Mouse (Mus musculus) lung, postnatal 25 days (tissue): ENCODE results near the gene Fam72a.
A peak's percentile ranks its signal among the peaks of the same experiment; 100 is the strongest.

ENCODE experiments used
- DNase-seq: peaks from one replicate; pipeline ENCODE4 v3.0.0; 2022; ENCODE audit warnings: low spot score

Gene Fam72a

DNA sequence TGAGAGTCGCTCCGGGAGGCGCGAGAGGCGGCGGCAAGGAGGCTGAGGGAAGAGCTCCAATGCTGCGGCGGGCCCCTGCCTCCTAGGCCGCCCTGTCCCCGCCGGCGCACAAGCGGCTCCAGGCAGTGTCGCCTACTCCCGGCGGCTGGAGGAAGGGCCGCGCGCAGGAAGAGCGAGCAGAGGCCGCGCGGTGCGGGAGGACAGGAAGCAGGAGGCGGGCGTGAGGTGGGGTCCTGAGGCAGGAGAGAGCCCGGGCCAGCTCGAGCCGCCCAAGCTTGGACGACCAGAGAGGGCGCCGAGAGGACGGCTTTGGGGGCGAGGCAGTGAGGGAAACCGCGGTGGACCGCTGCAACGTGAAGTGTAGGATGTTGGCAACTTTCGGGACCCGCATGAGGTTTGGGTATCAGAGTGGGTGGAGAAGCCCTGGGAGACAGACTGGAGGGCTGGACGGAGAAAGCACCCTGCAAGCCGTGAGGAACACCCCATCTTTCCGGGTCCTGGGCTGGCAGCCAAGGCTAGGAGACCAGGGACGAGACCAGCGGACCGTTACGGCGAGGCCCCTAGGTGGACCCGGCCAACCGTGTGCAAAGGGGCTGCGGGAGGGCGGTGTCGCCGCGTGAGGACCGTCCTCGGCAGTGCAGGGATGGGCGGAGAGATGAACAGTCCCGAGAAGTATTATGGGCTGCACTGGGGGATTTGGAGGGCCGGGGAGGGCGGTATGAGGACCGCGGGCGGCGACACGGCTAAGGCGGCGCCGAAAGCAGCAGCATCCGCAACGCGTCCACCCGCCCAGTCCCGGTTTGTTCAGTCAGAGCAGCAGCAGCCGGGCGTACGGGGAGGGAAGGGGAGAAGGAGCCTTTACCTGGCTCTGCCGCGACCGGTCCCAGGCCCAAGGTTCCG lies 1.1 kb upstream of the Fam72a start:
- DNase-seq, result peak; percentile 62

- peak; percentile 69 for DNase-seq
Measured at GRCm38 (mm10) chr1:131528081-131528507, 391 bp downstream of the Fam72a start.

- no peak for DNase-seq
Measured at GRCm38 (mm10) chr1:131528561-131529166, 961 bp downstream of the Fam72a start.

DNA sequence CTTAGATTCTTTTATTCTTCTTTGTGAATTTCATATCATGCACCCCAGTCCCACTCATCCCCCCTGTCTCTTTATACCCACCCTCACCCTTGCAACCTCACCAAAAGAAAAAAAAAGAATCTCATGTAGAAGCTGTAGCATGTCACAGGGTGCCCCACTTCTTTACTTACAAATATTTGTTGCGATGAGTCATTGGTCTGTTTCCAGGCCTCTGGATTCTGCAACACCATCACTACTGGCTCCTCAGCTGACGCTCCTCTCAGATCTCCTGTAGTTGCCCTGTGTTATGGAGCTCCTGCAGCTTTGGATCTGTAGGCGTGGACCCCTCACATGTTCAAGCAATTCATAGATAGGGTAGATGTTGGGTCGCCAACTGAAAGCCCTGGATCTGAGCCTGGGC lies 12.1 kb downstream of the Fam72a start:
- DNase-seq, result no peak

GRCm38 (mm10) chr1:131540795-131541194 lies 13.1 kb downstream of the Fam72a start:
- DNase-seq, result no peak

- no peak for DNase-seq
Measured at GRCm38 (mm10) chr1:131541431-131541830, 13.7 kb downstream of the Fam72a start.

- no peak for DNase-seq
Measured at GRCm38 (mm10) chr1:131541903-131542302, 14.2 kb downstream of the Fam72a start.

DNA sequence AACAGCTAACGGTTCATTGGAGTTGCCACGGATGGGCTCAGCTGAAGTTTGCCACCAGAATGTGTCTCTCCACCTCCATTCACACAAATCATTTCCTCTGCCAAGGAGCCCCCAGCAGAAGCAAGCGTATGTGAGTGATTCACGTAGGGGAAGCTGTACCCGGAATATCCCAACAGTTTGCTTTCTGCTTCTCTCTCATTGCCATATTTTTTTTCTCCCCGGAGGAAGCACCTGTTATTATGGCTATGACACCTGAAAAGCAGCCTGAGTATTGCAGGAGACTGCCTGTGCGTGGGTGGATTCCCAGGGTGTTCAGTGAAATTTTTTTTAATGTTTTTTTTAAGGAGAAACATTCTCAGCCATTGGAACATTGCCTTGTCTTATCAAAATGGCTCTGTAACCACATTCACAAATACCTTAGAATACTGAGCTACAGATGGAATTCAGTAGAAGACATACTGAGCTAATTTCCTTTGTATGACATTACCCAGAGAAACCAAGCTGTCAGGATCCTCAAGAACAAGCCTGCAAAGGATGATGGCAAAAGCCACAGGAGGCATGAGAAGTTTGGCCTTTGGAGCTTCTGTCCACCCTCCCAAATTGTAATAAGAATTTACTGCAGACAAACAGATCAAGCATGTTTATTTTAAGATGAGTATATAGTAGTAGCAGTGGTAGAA lies 16.3 kb downstream of the Fam72a start:
- DNase-seq, result no peak

DNA sequence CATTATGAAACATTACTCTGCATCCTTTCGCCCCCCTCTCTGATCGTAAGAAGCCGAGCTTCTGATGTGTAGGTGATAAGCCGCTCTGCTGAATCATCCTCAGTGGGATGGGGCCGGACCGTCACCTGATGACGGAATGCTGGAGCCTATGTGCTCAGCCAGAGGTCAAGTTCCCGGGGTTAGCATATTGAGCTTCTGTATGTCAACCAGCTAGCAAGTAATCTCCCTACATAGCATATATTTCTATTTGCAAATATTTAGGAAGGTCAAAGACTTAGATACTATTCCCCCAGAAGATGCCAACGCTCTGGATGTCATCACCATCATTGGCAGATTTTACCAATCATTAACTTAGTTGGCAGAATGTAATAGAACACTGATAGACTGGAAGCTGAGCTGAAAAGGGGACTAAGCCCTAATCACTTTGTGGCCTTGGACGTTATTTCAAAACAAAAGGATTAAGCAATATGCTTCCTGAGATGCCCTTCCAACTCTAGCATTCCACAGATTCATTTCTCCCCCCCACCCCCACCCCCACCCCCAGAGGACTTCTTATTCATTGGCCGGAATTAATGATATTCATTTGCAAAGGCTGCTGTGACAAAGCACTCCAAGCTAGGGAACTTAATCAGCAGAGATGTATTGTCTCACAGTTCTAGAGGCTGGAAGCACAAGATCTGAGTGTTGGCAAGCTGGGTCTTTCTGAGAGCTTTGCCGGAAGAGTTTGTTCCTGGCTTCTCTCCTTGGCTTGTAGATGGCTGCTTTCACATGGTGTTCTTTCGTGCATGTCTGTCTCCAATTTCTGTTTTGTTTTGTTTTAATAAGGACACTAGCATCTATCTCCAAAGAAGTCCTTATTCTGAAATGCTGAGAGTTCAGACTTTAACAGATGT lies 19.3 kb downstream of the Fam72a start:
- DNase-seq, result peak; percentile 29

DNA sequence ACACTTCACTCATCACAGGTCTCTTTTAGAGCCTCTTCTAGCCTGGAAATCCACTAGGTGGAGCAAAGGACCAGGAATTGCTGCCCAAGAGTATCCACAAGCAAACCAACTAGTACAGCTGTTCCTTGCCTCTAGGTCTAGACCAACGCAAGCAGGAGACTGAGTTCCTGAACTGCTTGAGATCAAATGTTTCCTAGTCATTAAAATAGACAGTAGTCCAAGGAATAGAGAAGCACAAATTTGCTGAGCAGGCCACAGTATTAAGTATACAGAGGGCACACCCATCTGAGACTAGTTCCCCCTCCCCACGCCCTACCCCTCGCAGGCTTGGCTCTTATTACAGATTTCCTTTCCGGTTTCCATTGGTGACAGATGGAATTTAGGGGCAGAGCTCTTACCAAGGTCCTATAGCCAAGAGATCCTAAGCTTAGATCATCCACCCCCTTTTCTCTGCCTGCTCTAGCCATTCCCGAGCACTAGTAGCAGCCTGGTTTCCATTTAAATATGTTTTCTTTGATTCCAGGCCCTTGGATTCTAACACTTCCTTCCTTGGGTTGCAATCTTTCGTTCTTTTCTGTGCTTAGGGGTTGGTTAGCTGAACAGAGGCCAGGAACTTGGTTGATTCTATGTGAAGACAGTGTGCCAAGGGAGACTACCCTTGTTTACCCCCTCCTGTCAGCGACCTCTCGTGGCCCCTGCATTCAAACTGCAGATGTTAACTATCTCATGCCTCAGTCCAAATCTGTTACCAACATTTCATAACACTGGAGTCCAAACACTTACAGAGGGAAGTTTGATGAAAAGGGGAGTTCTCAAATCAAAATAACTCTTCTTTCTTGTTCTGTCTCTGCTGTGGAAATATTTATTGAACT lies 21.0 kb downstream of the Fam72a start:
- peak; percentile 43 for DNase-seq

- no peak for DNase-seq
Measured at GRCm38 (mm10) chr1:131551956-131552355, 24.3 kb downstream of the Fam72a start.

DNA sequence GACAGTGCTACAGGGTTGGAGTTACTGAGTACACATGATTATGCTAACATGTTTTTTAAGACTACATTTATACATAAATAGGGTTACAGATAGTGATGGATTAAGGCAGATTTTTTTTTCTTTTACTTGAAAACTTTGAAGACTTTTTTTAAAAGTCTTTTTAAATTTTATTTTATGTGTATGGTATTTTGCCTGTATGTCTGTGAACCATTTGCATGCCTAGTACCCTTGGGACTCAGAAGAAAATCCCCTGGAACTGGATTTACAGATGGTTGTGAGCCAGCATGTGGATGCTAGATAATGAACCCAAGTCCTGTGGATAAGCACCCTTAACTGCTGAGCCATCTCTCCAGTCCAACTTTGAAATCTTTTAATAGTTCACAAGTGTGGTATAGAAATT lies 25.7 kb downstream of the Fam72a start:
- DNase-seq, result no peak

- peak; percentile 81 for DNase-seq
Measured at GRCm38 (mm10) chr1:131555042-131555812, 27.5 kb downstream of the Fam72a start.

DNA sequence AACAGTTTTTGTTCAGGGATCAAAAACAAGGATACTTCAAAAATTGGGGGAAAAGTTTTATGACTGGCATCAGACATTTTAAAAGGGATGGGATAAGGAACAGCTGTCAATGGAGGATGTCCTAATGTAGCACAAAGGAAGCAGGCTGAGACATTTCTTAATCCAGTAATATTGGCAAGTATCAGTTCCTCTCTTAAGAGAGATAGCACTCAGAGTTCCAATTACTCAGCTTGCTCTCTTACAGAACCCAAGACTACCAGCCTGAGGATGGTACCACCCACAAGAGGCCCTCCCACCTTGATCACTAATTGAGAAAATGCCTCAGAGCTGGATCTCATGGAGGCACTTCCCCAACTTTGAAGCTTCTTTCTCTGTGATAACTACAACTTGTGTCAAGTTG lies 32.8 kb downstream of the Fam72a start:
- DNase-seq, result no peak

GRCm38 (mm10) chr1:131562081-131562480 lies 34.4 kb downstream of the Fam72a start:
- DNase-seq, result no peak

- DNase-seq, result peak; percentile 15
Measured at GRCm38 (mm10) chr1:131566056-131566455, 38.4 kb downstream of the Fam72a start.

DNA sequence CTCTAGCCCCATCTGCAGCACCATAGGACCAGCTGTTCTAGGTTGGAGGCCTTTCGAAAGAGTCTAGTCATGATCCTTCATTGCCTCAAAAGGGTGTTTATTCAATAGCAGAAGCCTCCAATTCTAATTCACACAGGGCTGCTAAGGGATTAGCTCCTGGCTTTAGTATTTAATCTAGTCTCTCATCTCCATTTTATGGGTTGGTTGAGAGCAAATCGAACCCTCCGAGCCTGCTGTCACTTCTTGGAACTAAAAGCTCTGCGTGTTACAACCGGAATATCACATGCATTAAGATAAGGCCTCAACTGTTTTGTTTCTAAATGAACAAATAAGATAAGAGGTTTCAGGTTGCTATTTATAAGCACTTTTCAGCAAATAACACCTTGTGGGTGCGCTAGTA lies 42.0 kb downstream of the Fam72a start:
- no peak for DNase-seq

- no peak for DNase-seq
Measured at GRCm38 (mm10) chr1:131570391-131570790, 42.7 kb downstream of the Fam72a start.

DNA sequence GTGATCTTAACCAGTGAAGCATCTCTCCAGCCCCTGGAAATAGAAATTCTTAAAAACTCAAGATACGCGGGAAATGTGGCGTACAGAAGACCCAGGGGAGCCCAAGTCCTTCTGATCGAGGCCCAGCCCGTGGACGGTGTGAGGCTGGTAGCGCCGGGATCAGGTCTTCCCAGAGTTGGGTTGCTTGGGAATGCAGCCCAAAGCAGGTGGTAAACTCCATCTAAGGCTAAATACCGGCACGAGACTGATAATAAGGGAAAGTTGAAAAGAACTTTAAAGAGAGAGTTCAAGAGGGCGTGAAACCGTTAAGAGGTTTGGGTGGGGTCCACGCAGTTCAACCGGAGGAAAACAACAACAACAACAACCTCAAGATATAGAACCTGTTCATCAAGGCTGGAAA lies 46.0 kb downstream of the Fam72a start:
- no peak for DNase-seq
